Mouse (Mus musculus) hindbrain, embryonic 13.5 days (tissue): ENCODE measurements around the gene Galnt16. TPM values are rescaled to one million over a fixed set of nuclear protein-coding genes. Genes with fewer than 3 reads are reported as not detected.

Experiments used
- ATAC-seq: fragments of 200-750 bp; cut with Nextera tagmentation; 2 replicates; pipeline ENCODE4 v1.8.0; 2017; ENCODE audit warnings: moderate TSS enrichment; ENCODE audit not compliant: low FRiP score
- H3K27ac ChIP-seq: fragments of 300-500 bp; sonication (generic); 2 replicates; pipeline ENCODE4 v1.5.1; 2015; ENCODE audit warnings: inconsistent platforms, mild to moderate bottlenecking, moderate library complexity
- H3K27me3 ChIP-seq: fragments of 300-500 bp; sonication (generic); 2 replicates; pipeline ENCODE4 v1.6.1; 2015; ENCODE audit warnings: mild to moderate bottlenecking, inconsistent platforms
- H3K36me3 ChIP-seq: fragments of 300-500 bp; sonication (generic); 2 replicates; pipeline ENCODE4 v1.6.1; 2015; ENCODE audit warnings: mild to moderate bottlenecking, inconsistent platforms
- H3K4me1 ChIP-seq: fragments of 300-500 bp; sonication (generic); replicated peaks from 2 replicates; pipeline ENCODE4 v1.6.1; 2015; ENCODE audit warnings: inconsistent platforms
- H3K4me2 ChIP-seq: fragments of 300-500 bp; sonication (generic); 2 replicates; pipeline ENCODE4 v1.6.1; 2015; ENCODE audit warnings: inconsistent platforms, mild to moderate bottlenecking, moderate library complexity
- H3K4me3 ChIP-seq: fragments of 300-500 bp; sonication (generic); 2 replicates; pipeline ENCODE4 v1.5.1; 2015; ENCODE audit warnings: mild to moderate bottlenecking, inconsistent platforms
- H3K9ac ChIP-seq: fragments of 300-500 bp; sonication (generic); 2 replicates; pipeline ENCODE4 v1.6.1; 2015; ENCODE audit warnings: mild to moderate bottlenecking, inconsistent platforms
- H3K9me3 ChIP-seq: fragments of 300-500 bp; sonication (generic); 2 replicates; pipeline ENCODE4 v1.6.1; 2016; ENCODE audit warnings: inconsistent platforms
- WGBS: fragments of 180-500 bp; shearing (Covaris S2); methylation state at CpG from one replicate; pipeline ENCODE4 v1.1.7; 2015; 5-methylcytosine and 5-hydroxymethylcytosine counted together
- polyA plus RNA-seq: library from polyadenylated mRNA; unstranded; fragments of >200 nt; fragmentation: Nextera tagmentation; extraction: Ambion mirVana; gene quantifications from 2 replicates; pipeline ENCODE4 v1.2.1, GENCODE M21; 2015

The Galnt16 gene
- polyA plus RNA-seq, 1 experiment from 2014 or later: 29.1 TPM

- Histone ChIP-seq H3K4me1 (peaks cover 28% of the 10 kb centered on the region), H3K27ac (peak overlapping the region; percentile 83), H3K9ac (peak overlapping the region; percentile 46), H3K27me3 (no peaks in the 10 kb centered on the region), H3K4me3 (no peak overlapping the region), H3K9me3 (no peaks in the 10 kb centered on the region), H3K4me2 (peak overlapping the region; percentile 40), H3K36me3 (peaks cover 1% of the 10 kb centered on the region; the same call in 1 of the 2 replicates)
- no peak for ATAC-seq
- WGBS: 21% methylated on average over 15 of the region's 15 CpGs
Observed at GRCm38 (mm10) chr12:80574825-80575371, 56.8 kb downstream of the Galnt16 start.

DNA sequence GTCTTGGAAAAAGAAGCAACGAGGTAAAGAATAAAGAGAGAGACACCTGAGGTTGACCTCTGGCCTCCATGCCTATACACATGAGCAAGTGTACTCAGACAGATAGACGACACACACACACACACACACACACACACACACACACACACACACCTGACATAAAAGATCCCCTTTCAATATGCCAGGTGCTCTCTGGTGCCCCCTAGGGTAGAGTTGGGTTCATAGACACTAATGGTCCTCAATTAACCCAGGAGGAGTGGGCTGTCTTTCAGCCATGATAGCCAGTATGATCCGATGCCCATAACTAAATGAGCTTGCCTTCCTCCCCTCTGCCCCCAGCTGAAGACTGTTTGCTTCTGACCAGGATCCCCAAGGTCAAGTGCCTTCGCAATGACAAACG lies 59.0 kb downstream of the Galnt16 start:
- Histone ChIP-seq H3K36me3 (peaks cover 8% of the 10 kb centered on the region), H3K4me1 (peaks cover 14% of the 10 kb centered on the region), H3K9me3 (no peaks in the 10 kb centered on the region), H3K4me3 (no peak overlapping the region), H3K27me3 (no peaks in the 10 kb centered on the region), H3K27ac (no peak overlapping the region), H3K4me2 (no peak overlapping the region), H3K9ac (no peak overlapping the region)
- ATAC-seq: no peak
- WGBS: 71% methylated on average over 5 of the region's 5 CpGs

GRCm38 (mm10) chr12:80581357-80581756 lies 63.3 kb downstream of the Galnt16 start:
- Histone ChIP-seq H3K9ac (no peak overlapping the region), H3K27ac (no peak overlapping the region), H3K4me3 (no peak overlapping the region), H3K27me3 (no peaks in the 10 kb centered on the region), H3K36me3 (peaks cover 24% of the 10 kb centered on the region), H3K4me2 (no peak overlapping the region), H3K9me3 (no peaks in the 10 kb centered on the region), H3K4me1 (no peaks in the 10 kb centered on the region)
- no peak for ATAC-seq
- 80% methylated on average over 5 of the region's 5 CpGs for WGBS

DNA sequence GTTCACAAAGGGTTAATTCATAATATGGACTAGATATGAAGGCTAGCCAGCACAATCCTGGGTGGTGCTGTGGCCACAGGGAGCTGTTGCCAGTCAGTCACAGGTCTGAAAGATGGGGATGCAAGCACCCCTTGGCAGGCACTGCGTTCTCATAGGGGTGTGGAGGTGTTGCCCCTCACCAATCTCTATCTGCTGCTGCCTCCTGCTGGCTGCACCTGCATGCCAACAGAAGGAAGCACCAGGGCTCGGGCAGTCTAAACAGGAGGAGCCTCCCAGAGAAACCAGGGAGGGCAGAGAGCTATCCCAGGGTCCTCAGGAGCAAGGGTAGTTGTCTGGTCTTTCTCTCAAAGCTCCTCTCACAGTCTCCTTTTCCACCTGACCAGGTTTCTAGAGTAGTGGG lies 66.9 kb downstream of the Galnt16 start:
- no peak for ATAC-seq
- 43% methylated on average over 2 of the region's 2 CpGs for WGBS
- no peaks in the 10 kb centered on the region for H3K9me3 ChIP-seq
- no peak overlapping the region for H3K4me2 ChIP-seq
- no peak overlapping the region for H3K4me3 ChIP-seq
- no peaks in the 10 kb centered on the region for H3K27me3 ChIP-seq
- H3K36me3 ChIP-seq: peaks cover 43% of the 10 kb centered on the region
- H3K9ac ChIP-seq: no peak overlapping the region
- no peaks in the 10 kb centered on the region for H3K4me1 ChIP-seq
- H3K27ac ChIP-seq: no peak overlapping the region

- no peaks in the 10 kb centered on the region for H3K27me3 ChIP-seq
- H3K4me2 ChIP-seq: no peak overlapping the region
- no peak overlapping the region for H3K9ac ChIP-seq
- WGBS: 84% methylated on average over 4 of the region's 4 CpGs
- H3K36me3 ChIP-seq: peaks cover 57% of the 10 kb centered on the region
- H3K4me1 ChIP-seq: peaks cover 14% of the 10 kb centered on the region
- no peaks in the 10 kb centered on the region for H3K9me3 ChIP-seq
- no peak overlapping the region for H3K27ac ChIP-seq
- ATAC-seq: no peak
- H3K4me3 ChIP-seq: no peak overlapping the region
Observed at GRCm38 (mm10) chr12:80594141-80594540, 76.1 kb downstream of the Galnt16 start.

DNA sequence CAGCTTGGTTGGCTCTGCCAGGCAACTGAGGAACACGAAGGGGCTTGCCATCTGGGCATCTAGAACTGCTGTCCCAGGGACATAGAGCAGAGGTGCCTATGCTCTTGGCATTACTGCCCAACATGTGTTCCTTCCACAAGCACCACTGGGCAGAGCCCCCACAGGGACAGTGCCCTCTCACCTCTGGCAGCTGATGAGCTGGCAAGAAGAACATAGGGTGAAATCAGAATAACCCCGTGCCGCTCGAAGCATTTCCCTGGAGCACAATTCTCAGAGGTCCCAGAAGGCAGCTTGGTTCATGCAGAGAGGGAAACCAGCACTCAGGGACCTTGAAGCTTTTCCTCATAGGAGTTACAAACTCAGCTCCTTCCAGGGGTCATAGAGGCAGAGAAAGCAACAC lies 76.7 kb downstream of the Galnt16 start:
- no peak overlapping the region for H3K4me2 ChIP-seq
- no peaks in the 10 kb centered on the region for H3K9me3 ChIP-seq
- no peaks in the 10 kb centered on the region for H3K27me3 ChIP-seq
- WGBS: 89% methylated on average over 4 of the region's 4 CpGs
- H3K36me3 ChIP-seq: peaks cover 55% of the 10 kb centered on the region
- H3K4me3 ChIP-seq: no peak overlapping the region
- no peak overlapping the region for H3K27ac ChIP-seq
- ATAC-seq: no peak
- H3K4me1 ChIP-seq: peaks cover 16% of the 10 kb centered on the region
- no peak overlapping the region for H3K9ac ChIP-seq

DNA sequence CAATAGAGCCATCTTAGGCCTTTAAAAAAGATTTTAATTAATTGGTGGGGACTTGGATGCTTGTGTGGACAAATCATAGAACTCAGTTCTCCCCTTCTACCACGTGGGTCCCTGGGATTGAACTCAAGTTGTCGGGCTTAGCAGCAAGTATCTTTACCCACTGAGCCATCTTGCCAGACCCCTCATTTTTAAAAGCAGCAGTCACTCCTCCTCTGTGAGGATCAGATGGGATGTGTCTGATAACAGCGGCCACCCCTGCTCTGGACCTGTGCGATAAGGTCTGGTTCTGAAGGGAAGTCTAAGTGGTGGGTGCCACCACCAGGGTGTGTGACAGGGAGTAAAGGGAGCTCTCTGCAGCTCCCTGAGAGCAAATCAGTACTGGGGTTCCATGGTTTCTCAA lies 77.5 kb downstream of the Galnt16 start:
- no peak for ATAC-seq
- Histone ChIP-seq H3K4me3 (no peak overlapping the region), H3K36me3 (peaks cover 47% of the 10 kb centered on the region), H3K9me3 (no peaks in the 10 kb centered on the region), H3K27me3 (no peaks in the 10 kb centered on the region), H3K27ac (no peak overlapping the region), H3K4me2 (no peak overlapping the region), H3K4me1 (peaks cover 16% of the 10 kb centered on the region), H3K9ac (no peak overlapping the region)
- WGBS: 92% methylated on average over 4 of the region's 4 CpGs

- H3K4me2 ChIP-seq: no peak overlapping the region
- no peak overlapping the region for H3K9ac ChIP-seq
- no peak overlapping the region for H3K27ac ChIP-seq
- ATAC-seq: no peak
- peaks cover 16% of the 10 kb centered on the region for H3K4me1 ChIP-seq
- H3K9me3 ChIP-seq: no peaks in the 10 kb centered on the region
- 86% methylated on average over 4 of the region's 4 CpGs for WGBS
- no peaks in the 10 kb centered on the region for H3K27me3 ChIP-seq
- H3K36me3 ChIP-seq: peaks cover 43% of the 10 kb centered on the region
- no peak overlapping the region for H3K4me3 ChIP-seq
Observed at GRCm38 (mm10) chr12:80595968-80596367, 77.9 kb downstream of the Galnt16 start.

DNA sequence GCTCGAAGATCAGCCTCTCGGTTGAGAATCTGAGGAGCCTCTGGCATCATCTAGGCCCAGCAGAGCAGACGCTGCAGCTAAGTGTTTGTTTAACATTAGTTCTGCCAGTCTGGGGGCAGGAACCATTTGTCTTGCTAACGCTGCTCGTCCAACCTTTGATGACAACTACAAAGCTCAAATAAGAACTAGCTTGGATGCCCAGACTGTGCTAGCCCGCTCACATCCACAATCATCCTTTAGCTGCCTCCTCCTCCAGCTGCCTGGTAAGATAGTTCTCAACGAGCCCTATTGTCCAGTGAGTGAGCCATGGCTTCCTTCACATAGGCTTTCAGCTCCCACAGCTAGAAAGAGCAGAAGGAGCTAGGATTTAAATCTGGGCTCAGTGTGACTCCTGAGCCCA lies 80.2 kb downstream of the Galnt16 start:
- WGBS: 16% methylated on average over 7 of the region's 7 CpGs
- Histone ChIP-seq H3K4me2 (no peak overlapping the region), H3K27ac (peak overlapping the region; percentile 36), H3K36me3 (peaks cover 54% of the 10 kb centered on the region), H3K27me3 (no peaks in the 10 kb centered on the region), H3K4me3 (no peak overlapping the region), H3K9me3 (no peaks in the 10 kb centered on the region), H3K9ac (no peak overlapping the region), H3K4me1 (peaks cover 23% of the 10 kb centered on the region)
- ATAC-seq: no peak

GRCm38 (mm10) chr12:80598756-80599155 lies 80.7 kb downstream of the Galnt16 start:
- H3K27me3 ChIP-seq: no peaks in the 10 kb centered on the region
- H3K27ac ChIP-seq: peak overlapping the region; percentile 36
- H3K9ac ChIP-seq: peak overlapping the region; percentile 19; the same call in 1 of the 2 replicates
- peaks cover 51% of the 10 kb centered on the region for H3K36me3 ChIP-seq
- no peak overlapping the region for H3K4me3 ChIP-seq
- H3K9me3 ChIP-seq: no peaks in the 10 kb centered on the region
- 22% methylated on average over 6 of the region's 6 CpGs for WGBS
- H3K4me1 ChIP-seq: peaks cover 29% of the 10 kb centered on the region
- no peak overlapping the region for H3K4me2 ChIP-seq
- peak; percentile 87 for ATAC-seq

DNA sequence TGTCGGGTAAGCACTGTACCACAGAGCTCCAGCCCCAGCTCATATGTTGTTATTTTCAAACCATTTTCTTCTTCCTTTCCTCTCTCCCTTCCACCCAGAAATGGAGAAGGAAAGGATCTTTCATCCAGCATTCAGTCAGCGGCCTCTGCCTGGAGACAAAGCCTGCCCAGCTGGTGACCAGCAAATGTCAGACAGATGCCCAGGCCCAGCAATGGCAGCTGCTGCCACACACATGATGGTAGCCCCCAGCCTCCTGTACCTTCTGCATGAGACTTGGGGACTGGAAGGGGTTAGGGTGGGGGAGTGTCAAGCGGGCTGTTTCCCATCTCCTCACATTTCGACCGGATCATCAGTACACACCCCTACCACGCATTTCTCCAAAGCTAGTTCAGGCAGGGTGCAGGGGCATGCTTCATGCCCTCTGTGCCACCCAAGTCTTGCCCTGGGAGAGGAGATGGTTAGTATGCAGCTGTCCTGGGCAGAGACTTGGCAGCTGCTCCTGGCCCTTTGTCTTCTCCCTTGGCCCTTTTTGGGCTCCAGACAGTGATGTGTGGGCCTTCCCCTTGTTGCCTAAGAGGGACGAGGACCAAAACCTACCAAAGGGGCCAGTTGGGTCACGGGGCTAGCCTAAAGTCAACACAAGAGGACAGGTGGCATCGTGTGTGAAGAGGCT lies 83.7 kb downstream of the Galnt16 start:
- no peak for ATAC-seq
- 83% methylated on average over 9 of the region's 9 CpGs for WGBS
- H3K9me3 ChIP-seq: no peaks in the 10 kb centered on the region
- no peak overlapping the region for H3K9ac ChIP-seq
- H3K27ac ChIP-seq: no peak overlapping the region
- H3K4me2 ChIP-seq: no peak overlapping the region
- peaks cover 43% of the 10 kb centered on the region for H3K36me3 ChIP-seq
- no peak overlapping the region for H3K4me3 ChIP-seq
- peaks cover 33% of the 10 kb centered on the region for H3K4me1 ChIP-seq
- no peaks in the 10 kb centered on the region for H3K27me3 ChIP-seq

DNA sequence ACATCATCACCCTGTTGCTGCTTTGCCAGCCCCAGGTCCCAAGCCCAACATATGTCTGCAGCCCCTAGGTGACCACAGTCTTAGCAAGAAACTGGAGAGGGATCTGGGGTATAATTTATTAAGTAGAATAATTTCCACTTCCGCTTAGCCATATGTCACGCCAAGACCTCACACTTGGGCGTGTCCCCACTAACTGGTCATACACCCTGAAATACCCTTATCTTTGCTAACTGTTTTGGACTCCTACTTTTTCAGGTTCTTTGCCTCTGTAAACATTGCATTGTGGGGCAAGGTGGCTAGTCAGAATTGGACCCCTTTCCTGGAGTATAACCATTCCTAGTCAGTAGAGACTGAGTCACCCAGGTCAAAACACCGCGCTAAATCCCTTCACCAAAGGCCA lies 84.4 kb downstream of the Galnt16 start:
- 97% methylated on average over 5 of the region's 5 CpGs for WGBS
- Histone ChIP-seq H3K9ac (no peak overlapping the region), H3K27me3 (no peaks in the 10 kb centered on the region), H3K4me2 (no peak overlapping the region), H3K4me1 (peaks cover 33% of the 10 kb centered on the region), H3K9me3 (no peaks in the 10 kb centered on the region), H3K36me3 (peaks cover 43% of the 10 kb centered on the region), H3K27ac (no peak overlapping the region), H3K4me3 (no peak overlapping the region)
- ATAC-seq: no peak

- H3K27ac ChIP-seq: no peak overlapping the region
- 73% methylated on average over 4 of the region's 4 CpGs for WGBS
- ATAC-seq: no peak
- peaks cover 25% of the 10 kb centered on the region for H3K4me1 ChIP-seq
- H3K9me3 ChIP-seq: no peaks in the 10 kb centered on the region
- no peak overlapping the region for H3K9ac ChIP-seq
- no peaks in the 10 kb centered on the region for H3K27me3 ChIP-seq
- peaks cover 35% of the 10 kb centered on the region for H3K36me3 ChIP-seq
- H3K4me3 ChIP-seq: no peak overlapping the region
- H3K4me2 ChIP-seq: no peak overlapping the region
Observed at GRCm38 (mm10) chr12:80603566-80603965, 85.5 kb downstream of the Galnt16 start.
